Comparison of ENCODE assay signal across 21 mouse cellular contexts in genomic region chr13:27730286-27730959, GRCm38 (mm10). TPM values are rescaled to one million over a fixed set of nuclear protein-coding genes. Genes with fewer than 3 reads are reported as not detected.
DNase-seq lines count a peak whose midpoint lies in the region; ATAC-seq and TF ChIP-seq lines count a peak whose summit lies in the region.
"Not testable (repeated sequence)": the region's sequence is repeated elsewhere in the genome, so short reads cannot be mapped to it uniquely, and the experiment has no call there.
"Had no signal": no experiment of that assay in that cellular context is flagged by ENCODE, and none has a peak within 500 bp of the region (broad histone marks: within the 10 kb centered on the region; RNA-seq: fewer than 3 reads in every experiment).

No protein-coding gene starts in this region.

- not testable (repeated sequence) for H3K79me3 ChIP-seq in C2C12 (ENCODE audit: low read depth)

- POLR2A ChIA-PET in Patski (lab: Charles Lee): not testable (repeated sequence)

- CTCF ChIA-PET in Patski (lab: Charles Lee): not testable (repeated sequence)

- not testable (repeated sequence) for H3K36me3 ChIP-seq in C2C12 (ENCODE audit: control insufficient read depth, insufficient read depth)

- not testable (repeated sequence) for H3K27me3 ChIP-seq in C2C12 (ENCODE audit: control insufficient read depth, insufficient read depth, insufficient read length); Patski

- in situ Hi-C loops in Patski (cut with MboI; ENCODE audit: low pct_unique_long_range_greater_than_20kb): not testable (repeated sequence)

- H3K79me2 ChIP-seq in C2C12 (ENCODE audit: control insufficient read depth, insufficient read depth): not testable (repeated sequence)

- ATAC-seq in Patski: peak; percentile 47

- not testable (repeated sequence) for TF ChIP-seq CTCF in C2C12 (IDR thresholded peaks at IDR 0.05; ENCODE audit: control insufficient read depth, insufficient read depth, insufficient read length); Patski (IDR thresholded peaks at IDR 0.05)

- not testable (repeated sequence) for H3K4me3 ChIP-seq in C2C12 (ENCODE audit: insufficient read depth, poor library complexity, severe bottlenecking)

- peak; percentile 50 for DNase-seq in 3134 (ENCODE audit: extremely low read depth, insufficient read length, low spot score)
- DNase-seq in Muller cell, postnatal 12 days (ENCODE audit: inconsistent ontology term): peak; percentile 75
- not testable (repeated sequence) for DNase-seq in Patski (ENCODE audit: low read depth, low spot score)
- peak; percentile 13 for DNase-seq in adrenal gland, adult 2 months
- DNase-seq in fibroblast of lung, adult 2 months (ENCODE audit: low read depth): peak; percentile 73

- H3ac ChIP-seq in C2C12 (ENCODE audit: control insufficient read depth, insufficient read length, low read depth): not testable (repeated sequence)

TF ChIP-seq in C2C12, 6 proteins besides CTCF, POLR2A, EP300 and RAD21:
- peak; percentile 46 for TF ChIP-seq FOSL1 (IDR thresholded peaks at IDR 0.05; ENCODE audit: insufficient read depth, low read length, poor library complexity, severe bottlenecking)
- TF ChIP-seq USF1 (IDR thresholded peaks at IDR 0.05; ENCODE audit: low read depth): peak; percentile 82

RNA-seq across cellular contexts. Expression of gene Prl7d1, which starts 13.9 kb away (rescaled TPM):
- polyA plus RNA-seq in C2C12 (2012; fragmentation: generic; extraction: Trizol) (not detected), Patski (2021) (not detected)
- total RNA-seq in adrenal gland, adult 2 months (2021): not detected
- polyA plus RNA-seq in adrenal gland, adult 2 months (2012; rRNA removed): not detected in 2 replicates
- total RNA-seq: adrenal gland, adult 18-20 months; adrenal gland, postnatal 10 days; adrenal gland, postnatal 25 days; adrenal gland, postnatal 4 days; common myeloid progenitor, adult 5-6 weeks; gastrocnemius, adult 2 months had no signal
- polyA plus RNA-seq: embryonic facial prominence, embryonic 11.5 days; embryonic facial prominence, embryonic 13.5 days; embryonic facial prominence, embryonic 15.5 days; forebrain, embryonic 10.5 days; forebrain, embryonic 12.5 days; forebrain, embryonic 14.5 days; forebrain, embryonic 16.5 days had no signal

RNA-seq across cellular contexts. Expression of gene Prl7c1, which starts 50.2 kb away (rescaled TPM):
- polyA plus RNA-seq in C2C12 (2012; fragmentation: generic; extraction: Trizol) (not detected), Patski (2021) (not detected)
- not detected for total RNA-seq in adrenal gland, adult 2 months (2021)
- not detected in 2 replicates for polyA plus RNA-seq in adrenal gland, adult 2 months (2012; rRNA removed)
- total RNA-seq: adrenal gland, adult 18-20 months; adrenal gland, postnatal 10 days; adrenal gland, postnatal 25 days; adrenal gland, postnatal 4 days; common myeloid progenitor, adult 5-6 weeks; ES-E14; gastrocnemius, adult 2 months had no signal
- polyA plus RNA-seq: brain, embryonic 14.5 days; embryonic facial prominence, embryonic 11.5 days; embryonic facial prominence, embryonic 13.5 days; embryonic facial prominence, embryonic 15.5 days; forebrain, embryonic 10.5 days; forebrain, embryonic 12.5 days; forebrain, embryonic 14.5 days; forebrain, embryonic 16.5 days had no signal
